ENCODE assay signal across 25 mouse cellular contexts in the genomic region with DNA sequence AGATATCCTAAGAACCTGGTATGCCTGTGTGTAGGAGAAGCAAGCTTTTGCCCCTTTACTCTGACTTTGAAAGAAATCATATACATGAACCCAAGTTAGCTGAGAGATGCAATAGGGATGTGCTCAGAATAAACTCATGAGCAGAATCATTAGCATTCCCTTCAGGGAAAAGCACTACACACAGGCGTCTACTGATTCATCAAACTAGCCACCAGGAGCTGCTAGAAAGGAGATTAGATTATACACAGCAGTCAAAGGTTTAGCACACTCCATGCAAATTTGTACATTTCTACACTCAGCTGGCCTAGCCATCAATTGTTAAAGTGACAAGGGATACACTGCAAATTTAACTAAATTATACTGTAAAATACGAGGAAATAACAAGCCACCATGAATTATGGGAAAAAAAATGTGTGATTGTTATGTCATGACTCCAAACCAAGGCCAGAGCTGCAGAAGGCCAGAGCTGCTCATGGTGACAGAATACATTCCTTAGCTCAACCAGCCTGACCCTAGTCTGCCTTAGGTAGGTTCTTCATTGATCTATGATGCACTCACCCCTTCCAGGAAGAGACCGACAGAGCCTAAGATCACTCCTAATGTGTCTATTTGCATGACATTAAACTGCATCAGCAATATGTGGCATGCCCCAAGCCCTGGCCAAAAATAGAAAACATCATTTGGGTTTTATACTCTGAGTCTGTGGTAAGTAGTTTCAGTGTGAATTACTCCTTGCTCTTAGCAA.
DNase-seq lines count a peak whose midpoint lies in the region; ATAC-seq and TF ChIP-seq lines count a peak whose summit lies in the region.
"Had no signal": no experiment of that assay in that cellular context is flagged by ENCODE, and none has a peak within 500 bp of the region (broad histone marks: within the 10 kb centered on the region; RNA-seq: fewer than 3 reads in every experiment).

No protein-coding gene starts in this region.

- H3K4me2 ChIP-seq in forebrain, postnatal 0 days (ENCODE audit: low read depth): no peak overlapping the region
- H3K4me2 ChIP-seq in forebrain, embryonic 12.5 days: no peak overlapping the region
- no peak overlapping the region for H3K4me2 ChIP-seq in midbrain, embryonic 11.5 days
- no peak overlapping the region for H3K4me2 ChIP-seq in midbrain, embryonic 12.5 days (replicated peaks)
- no peak overlapping the region for H3K4me2 ChIP-seq in neural tube, embryonic 15.5 days
- H3K4me2 ChIP-seq: embryonic facial prominence, embryonic 13.5 days; limb, embryonic 15.5 days; lung, embryonic 15.5 days; neural tube, embryonic 13.5 days; stomach, embryonic 15.5 days had no signal

- H3K4me3 ChIP-seq in forebrain, postnatal 0 days (ENCODE audit: low read depth, low read length): no peak overlapping the region
- H3K4me3 ChIP-seq in forebrain, embryonic 12.5 days (replicated peaks): no peak overlapping the region
- no peak overlapping the region for H3K4me3 ChIP-seq in midbrain, embryonic 11.5 days (ENCODE audit: low read depth, low read length)
- H3K4me3 ChIP-seq in midbrain, embryonic 10.5 days: no peak overlapping the region
- H3K4me3 ChIP-seq in midbrain, embryonic 12.5 days: no peak overlapping the region
- H3K4me3 ChIP-seq in neural tube, embryonic 15.5 days (replicated peaks): no peak overlapping the region
- H3K4me3 ChIP-seq in limb, embryonic 10.5 days: no peak overlapping the region
- H3K4me3 ChIP-seq: embryonic facial prominence, embryonic 13.5 days; left cerebral cortex, adult 2 months; limb, embryonic 15.5 days; lung, embryonic 15.5 days; megakaryocyte, embryonic 14.5 days; neural tube, embryonic 13.5 days; stomach, embryonic 15.5 days had no signal

- 52% methylated on average over 3 of the region's 3 CpGs for WGBS in forebrain, postnatal 0 days
- 72% methylated on average over 3 of the region's 3 CpGs for WGBS in forebrain, embryonic 12.5 days
- 69% methylated on average over 3 of the region's 3 CpGs for WGBS in midbrain, embryonic 11.5 days
- 76% methylated on average over 3 of the region's 3 CpGs for WGBS in midbrain, embryonic 10.5 days
- WGBS in midbrain, embryonic 12.5 days: 70% methylated on average over 3 of the region's 3 CpGs
- WGBS in neural tube, embryonic 15.5 days: 57% methylated on average over 3 of the region's 3 CpGs
- WGBS in limb, embryonic 10.5 days: 84% methylated on average over 3 of the region's 3 CpGs

- no peaks in the 10 kb centered on the region for H3K27me3 ChIP-seq in forebrain, postnatal 0 days (ENCODE audit: insufficient read depth, low read length)
- H3K27me3 ChIP-seq in forebrain, embryonic 12.5 days: no peaks in the 10 kb centered on the region
- no peaks in the 10 kb centered on the region for H3K27me3 ChIP-seq in midbrain, embryonic 11.5 days (ENCODE audit: control insufficient read depth, insufficient read depth, low read length)
- no peaks in the 10 kb centered on the region for H3K27me3 ChIP-seq in midbrain, embryonic 10.5 days (ENCODE audit: low read depth, poor library complexity, severe bottlenecking)
- H3K27me3 ChIP-seq in midbrain, embryonic 12.5 days: no peaks in the 10 kb centered on the region
- no peaks in the 10 kb centered on the region for H3K27me3 ChIP-seq in neural tube, embryonic 15.5 days (replicated peaks)
- no peaks in the 10 kb centered on the region for H3K27me3 ChIP-seq in limb, embryonic 10.5 days (ENCODE audit: low read depth, poor library complexity, severe bottlenecking)
- H3K27me3 ChIP-seq: embryonic facial prominence, embryonic 13.5 days; limb, embryonic 15.5 days; lung, embryonic 15.5 days; megakaryocyte, embryonic 14.5 days; neural tube, embryonic 13.5 days; stomach, embryonic 15.5 days had no signal

- no peak for DNase-seq in forebrain, postnatal 0 days
- DNase-seq in midbrain, embryonic 11.5 days (ENCODE audit: low spot score, missing footprints): no peak
- no peak for DNase-seq in midbrain, embryonic 10.5 days (ENCODE audit: low spot score)
- no peak for DNase-seq in limb, embryonic 10.5 days (ENCODE audit: low spot score)
- DNase-seq in embryo, embryonic 9.5 days (ENCODE audit: extremely low spot score): no peak
- DNase-seq: cerebellum, adult 2 months; cerebellum, postnatal 25 days; gastrocnemius, postnatal 36 days; layer of hippocampus, adult 9-11 months; lung, postnatal 36 days; thymus, postnatal 25 days had no signal

- H3K27ac ChIP-seq in forebrain, postnatal 0 days (ENCODE audit: low read depth, low read length): no peak overlapping the region
- no peak overlapping the region for H3K27ac ChIP-seq in forebrain, embryonic 12.5 days
- H3K27ac ChIP-seq in midbrain, embryonic 11.5 days (ENCODE audit: low read depth, low read length): no peak overlapping the region
- no peak overlapping the region for H3K27ac ChIP-seq in midbrain, embryonic 10.5 days (replicated peaks)
- H3K27ac ChIP-seq in midbrain, embryonic 12.5 days (replicated peaks): no peak overlapping the region; the same call in 1 of the 2 replicates
- 0 out of 2 replicates have a peak overlapping the region, but pooled peaks have one; percentile 9 for H3K27ac ChIP-seq in neural tube, embryonic 15.5 days (replicated peaks)
- no peak overlapping the region for H3K27ac ChIP-seq in limb, embryonic 10.5 days
- H3K27ac ChIP-seq: embryonic facial prominence, embryonic 13.5 days; left cerebral cortex, adult 2 months; limb, embryonic 15.5 days; liver, embryonic 14.5 days; lung, embryonic 15.5 days; neural tube, embryonic 13.5 days; stomach, embryonic 15.5 days had no signal

- no peak for TF ChIP-seq CTCF in forebrain, postnatal 0 days (IDR thresholded peaks at IDR 0.05; ENCODE audit: low read depth)

- peak; percentile 49; the same call in 1 of the 2 replicates for ATAC-seq in forebrain, postnatal 0 days
- ATAC-seq in forebrain, embryonic 12.5 days (ENCODE audit: low FRiP score): no peak
- 0 out of 2 replicates have a peak, but pooled peaks have one; percentile 19 for ATAC-seq in midbrain, embryonic 11.5 days (ENCODE audit: low FRiP score)
- ATAC-seq in midbrain, embryonic 12.5 days (ENCODE audit: low FRiP score, low read depth): 0 out of 2 replicates have a peak, but pooled peaks have one; percentile 8
- ATAC-seq in neural tube, embryonic 15.5 days (ENCODE audit: low FRiP score): peak; percentile 37; the same call in 1 of the 2 replicates
- ATAC-seq: CD4-positive, CD25-positive, alpha-beta regulatory T cell, adult 4 months; forebrain, embryonic 14.5 days; intestine, postnatal 0 days had no signal

- H3K9me3 ChIP-seq in forebrain, postnatal 0 days (ENCODE audit: low read length): no peaks in the 10 kb centered on the region
- no peaks in the 10 kb centered on the region for H3K9me3 ChIP-seq in forebrain, embryonic 12.5 days
- no peaks in the 10 kb centered on the region for H3K9me3 ChIP-seq in midbrain, embryonic 11.5 days (ENCODE audit: control insufficient read depth, low read length)
- no peaks in the 10 kb centered on the region for H3K9me3 ChIP-seq in midbrain, embryonic 10.5 days (replicated peaks)
- H3K9me3 ChIP-seq in midbrain, embryonic 12.5 days: no peaks in the 10 kb centered on the region
- no peaks in the 10 kb centered on the region for H3K9me3 ChIP-seq in neural tube, embryonic 15.5 days (replicated peaks)
- no peaks in the 10 kb centered on the region for H3K9me3 ChIP-seq in limb, embryonic 10.5 days (replicated peaks)
- H3K9me3 ChIP-seq: embryonic facial prominence, embryonic 13.5 days; limb, embryonic 15.5 days; lung, embryonic 15.5 days; megakaryocyte, embryonic 14.5 days; neural tube, embryonic 13.5 days; stomach, embryonic 15.5 days had no signal

- H3K4me1 ChIP-seq in forebrain, postnatal 0 days (ENCODE audit: insufficient read depth): no peaks in the 10 kb centered on the region
- H3K4me1 ChIP-seq in forebrain, embryonic 12.5 days: no peaks in the 10 kb centered on the region; the same call in 1 of the 2 replicates
- H3K4me1 ChIP-seq in midbrain, embryonic 11.5 days (ENCODE audit: control insufficient read depth, insufficient read depth, low read length): no peaks in the 10 kb centered on the region
- no peaks in the 10 kb centered on the region for H3K4me1 ChIP-seq in midbrain, embryonic 10.5 days
- no peaks in the 10 kb centered on the region; the same call in 1 of the 2 replicates for H3K4me1 ChIP-seq in midbrain, embryonic 12.5 days
- 0 out of 2 replicates have a peak, but pooled peaks cover 2% of the 10 kb centered on the region for H3K4me1 ChIP-seq in neural tube, embryonic 15.5 days
- H3K4me1 ChIP-seq in limb, embryonic 10.5 days: no peaks in the 10 kb centered on the region
- H3K4me1 ChIP-seq: embryonic facial prominence, embryonic 13.5 days; limb, embryonic 15.5 days; lung, embryonic 15.5 days; megakaryocyte, embryonic 14.5 days; neural tube, embryonic 13.5 days; stomach, embryonic 15.5 days had no signal

- no peaks in the 10 kb centered on the region for H3K36me3 ChIP-seq in forebrain, postnatal 0 days (ENCODE audit: insufficient read depth)
- H3K36me3 ChIP-seq in forebrain, embryonic 12.5 days (replicated peaks): no peaks in the 10 kb centered on the region
- H3K36me3 ChIP-seq in midbrain, embryonic 11.5 days (ENCODE audit: control insufficient read depth, insufficient read depth, low read length): no peaks in the 10 kb centered on the region
- no peaks in the 10 kb centered on the region for H3K36me3 ChIP-seq in midbrain, embryonic 10.5 days
- H3K36me3 ChIP-seq in midbrain, embryonic 12.5 days: no peaks in the 10 kb centered on the region
- H3K36me3 ChIP-seq in neural tube, embryonic 15.5 days: 0 out of 2 replicates have a peak, but pooled peaks cover 5% of the 10 kb centered on the region
- no peaks in the 10 kb centered on the region for H3K36me3 ChIP-seq in limb, embryonic 10.5 days
- H3K36me3 ChIP-seq: embryonic facial prominence, embryonic 13.5 days; limb, embryonic 15.5 days; lung, embryonic 15.5 days; neural tube, embryonic 13.5 days; stomach, embryonic 15.5 days had no signal

- no peak overlapping the region for H3K9ac ChIP-seq in forebrain, postnatal 0 days
- H3K9ac ChIP-seq in forebrain, embryonic 12.5 days: no peak overlapping the region
- no peak overlapping the region for H3K9ac ChIP-seq in midbrain, embryonic 11.5 days (ENCODE audit: low read length)
- no peak overlapping the region for H3K9ac ChIP-seq in midbrain, embryonic 12.5 days (replicated peaks)
- H3K9ac ChIP-seq in neural tube, embryonic 15.5 days (replicated peaks): no peak overlapping the region
- H3K9ac ChIP-seq: embryonic facial prominence, embryonic 13.5 days; limb, embryonic 15.5 days; liver, embryonic 14.5 days; lung, embryonic 15.5 days; neural tube, embryonic 13.5 days; stomach, embryonic 15.5 days had no signal
